Mouse (Mus musculus): ENCODE data around the gene Gm20479. TPM values are rescaled to one million over a fixed set of nuclear protein-coding genes. Genes with fewer than 3 reads are reported as not detected.

Gm20479 gene
- polyA plus RNA-seq, 1 experiment from 2014 or later, result not detected

- Histone ChIP-seq H3K27me3 (ENCODE audit: control insufficient read depth, insufficient read depth, low read length) (peaks cover 89% of the 10 kb centered on the region), H3K4me1 (ENCODE audit: control insufficient read depth, insufficient read depth, low read length) (peaks cover 11% of the 10 kb centered on the region), H3K9me3 (ENCODE audit: control insufficient read depth, low read length) (no peaks in the 10 kb centered on the region), H3K36me3 (ENCODE audit: control insufficient read depth, insufficient read depth, low read length) (no peaks in the 10 kb centered on the region), H3K27ac (ENCODE audit: low read depth, low read length) (no peak overlapping the region), H3K9ac (ENCODE audit: low read length) (no peak overlapping the region), H3K4me2 (ENCODE audit: low read depth) (no peak overlapping the region), H3K4me3 (ENCODE audit: low read depth, low read length) (no peak overlapping the region)
- 27% methylated on average over 16 of the region's 16 CpGs for WGBS
- DNase-seq (ENCODE audit: low spot score) (no peak), ATAC-seq (ENCODE audit: insufficient read depth, low FRiP score, low TSS enrichment) (no peak)
Measured at GRCm38 (mm10) chr7:27328648-27329047, 28.6 kb downstream of the Gm20479 start.

GRCm38 (mm10) chr7:27328161-27328560 lies 29.1 kb downstream of the Gm20479 start:
- Histone ChIP-seq H3K27me3 (ENCODE audit: control insufficient read depth, insufficient read depth, low read length) (peaks cover 84% of the 10 kb centered on the region), H3K4me2 (ENCODE audit: low read depth) (no peak overlapping the region), H3K9me3 (ENCODE audit: control insufficient read depth, low read length) (no peaks in the 10 kb centered on the region), H3K36me3 (ENCODE audit: control insufficient read depth, insufficient read depth, low read length) (no peaks in the 10 kb centered on the region), H3K4me3 (ENCODE audit: low read depth, low read length) (no peak overlapping the region), H3K4me1 (ENCODE audit: control insufficient read depth, insufficient read depth, low read length) (peaks cover 10% of the 10 kb centered on the region), H3K9ac (ENCODE audit: low read length) (no peak overlapping the region), H3K27ac (ENCODE audit: low read depth, low read length) (no peak overlapping the region)
- DNase-seq (ENCODE audit: low spot score) (no peak), ATAC-seq (ENCODE audit: insufficient read depth, low FRiP score, low TSS enrichment) (no peak)
- WGBS, result 86% methylated on average over 11 of the region's 11 CpGs

- ATAC-seq (ENCODE audit: insufficient read depth, low FRiP score, low TSS enrichment) (no peak), DNase-seq (ENCODE audit: low spot score) (no peak)
- Histone ChIP-seq H3K9ac (ENCODE audit: low read length) (no peak overlapping the region), H3K36me3 (ENCODE audit: control insufficient read depth, insufficient read depth, low read length) (no peaks in the 10 kb centered on the region), H3K4me2 (ENCODE audit: low read depth) (no peak overlapping the region), H3K27me3 (ENCODE audit: control insufficient read depth, insufficient read depth, low read length) (peaks cover 78% of the 10 kb centered on the region), H3K4me3 (ENCODE audit: low read depth, low read length) (no peak overlapping the region), H3K27ac (ENCODE audit: low read depth, low read length) (no peak overlapping the region), H3K9me3 (ENCODE audit: control insufficient read depth, low read length) (no peaks in the 10 kb centered on the region), H3K4me1 (ENCODE audit: control insufficient read depth, insufficient read depth, low read length) (peaks cover 8% of the 10 kb centered on the region; the same call in 1 of the 2 replicates)
- WGBS, result 91% methylated on average over 8 of the region's 8 CpGs
Measured at GRCm38 (mm10) chr7:27327500-27327899, 29.7 kb downstream of the Gm20479 start.

GRCm38 (mm10) chr7:27326101-27326880 lies 30.9 kb downstream of the Gm20479 start:
- H3K4me1 ChIP-seq (ENCODE audit: control insufficient read depth, insufficient read depth, low read length), result peaks cover 8% of the 10 kb centered on the region; the same call in 1 of the 2 replicates
- no peaks in the 10 kb centered on the region for H3K9me3 ChIP-seq (ENCODE audit: control insufficient read depth, low read length)
- 24% methylated on average over 34 of the region's 34 CpGs for WGBS
- no peak overlapping the region for H3K4me3 ChIP-seq (ENCODE audit: low read depth, low read length)
- H3K36me3 ChIP-seq (ENCODE audit: control insufficient read depth, insufficient read depth, low read length), result no peaks in the 10 kb centered on the region
- H3K27ac ChIP-seq (ENCODE audit: low read depth, low read length), result no peak overlapping the region
- H3K4me2 ChIP-seq (ENCODE audit: low read depth), result peak overlapping the region; percentile 40
- no peak overlapping the region; the same call in 1 of the 2 replicates for H3K9ac ChIP-seq (ENCODE audit: low read length)
- H3K27me3 ChIP-seq (ENCODE audit: control insufficient read depth, insufficient read depth, low read length), result peaks cover 66% of the 10 kb centered on the region
- no peak for DNase-seq (ENCODE audit: low spot score)
- no peak for ATAC-seq (ENCODE audit: insufficient read depth, low FRiP score, low TSS enrichment)

- peak overlapping the region; percentile 24; the same call in 1 of the 2 replicates for H3K9ac ChIP-seq (ENCODE audit: low read length)
- no peaks in the 10 kb centered on the region for H3K9me3 ChIP-seq (ENCODE audit: control insufficient read depth, low read length)
- peak overlapping the region; percentile 40 for H3K4me2 ChIP-seq (ENCODE audit: low read depth)
- H3K36me3 ChIP-seq (ENCODE audit: control insufficient read depth, insufficient read depth, low read length), result no peaks in the 10 kb centered on the region
- H3K4me3 ChIP-seq (ENCODE audit: low read depth, low read length), result peak overlapping the region; percentile 11; the same call in 1 of the 2 replicates
- H3K4me1 ChIP-seq (ENCODE audit: control insufficient read depth, insufficient read depth, low read length), result peaks cover 3% of the 10 kb centered on the region; the same call in 1 of the 2 replicates
- peaks cover 60% of the 10 kb centered on the region for H3K27me3 ChIP-seq (ENCODE audit: control insufficient read depth, insufficient read depth, low read length)
- no peak for ATAC-seq (ENCODE audit: insufficient read depth, low FRiP score, low TSS enrichment)
- H3K27ac ChIP-seq (ENCODE audit: low read depth, low read length), result no peak overlapping the region
- WGBS, result 1% methylated on average over 24 of the region's 24 CpGs
- peak; percentile 35 for DNase-seq (ENCODE audit: low spot score)
Measured at GRCm38 (mm10) chr7:27325697-27326096, 31.5 kb downstream of the Gm20479 start.

- 54% methylated on average over 18 of the region's 20 CpGs for WGBS
- DNase-seq (ENCODE audit: low spot score) (no peak), ATAC-seq (ENCODE audit: insufficient read depth, low FRiP score, low TSS enrichment) (no peak)
- Histone ChIP-seq H3K36me3 (ENCODE audit: control insufficient read depth, insufficient read depth, low read length) (no peaks in the 10 kb centered on the region), H3K4me1 (ENCODE audit: control insufficient read depth, insufficient read depth, low read length) (peaks cover 3% of the 10 kb centered on the region; the same call in 1 of the 2 replicates), H3K4me2 (ENCODE audit: low read depth) (no peak overlapping the region; the same call in 1 of the 2 replicates), H3K9me3 (ENCODE audit: control insufficient read depth, low read length) (no peaks in the 10 kb centered on the region), H3K9ac (ENCODE audit: low read length) (no peak overlapping the region), H3K4me3 (ENCODE audit: low read depth, low read length) (no peak overlapping the region), H3K27ac (ENCODE audit: low read depth, low read length) (no peak overlapping the region), H3K27me3 (ENCODE audit: control insufficient read depth, insufficient read depth, low read length) (peaks cover 52% of the 10 kb centered on the region)
Measured at GRCm38 (mm10) chr7:27324928-27325327, 32.3 kb downstream of the Gm20479 start.

- no peak for ATAC-seq (ENCODE audit: insufficient read depth, low FRiP score, low TSS enrichment)
- H3K4me1 ChIP-seq (ENCODE audit: control insufficient read depth, insufficient read depth, low read length), result peaks cover 3% of the 10 kb centered on the region; the same call in 1 of the 2 replicates
- H3K27me3 ChIP-seq (ENCODE audit: control insufficient read depth, insufficient read depth, low read length), result peaks cover 44% of the 10 kb centered on the region
Measured at GRCm38 (mm10) chr7:27324161-27324560, 33.1 kb downstream of the Gm20479 start.

GRCm38 (mm10) chr7:27323001-27323400 lies 34.2 kb downstream of the Gm20479 start:
- Histone ChIP-seq H3K9ac (ENCODE audit: low read length) (no peak overlapping the region), H3K27me3 (ENCODE audit: control insufficient read depth, insufficient read depth, low read length) (peaks cover 35% of the 10 kb centered on the region)
- WGBS, result 92% methylated on average over 5 of the region's 5 CpGs

More at GRCm38 (mm10) chr7:27324161-27324560, 33.1 kb downstream of the Gm20479 start:
- no peak for DNase-seq (ENCODE audit: low spot score)
- Histone ChIP-seq H3K9me3 (ENCODE audit: control insufficient read depth, low read length) (no peaks in the 10 kb centered on the region), H3K4me2 (ENCODE audit: low read depth) (no peak overlapping the region), H3K36me3 (ENCODE audit: control insufficient read depth, insufficient read depth, low read length) (no peaks in the 10 kb centered on the region), H3K9ac (ENCODE audit: low read length) (no peak overlapping the region), H3K4me3 (ENCODE audit: low read depth, low read length) (no peak overlapping the region), H3K27ac (ENCODE audit: low read depth, low read length) (no peak overlapping the region)
- 97% methylated on average over 11 of the region's 11 CpGs for WGBS

GRCm38 (mm10) chr7:27322291-27322690 lies 34.9 kb downstream of the Gm20479 start:
- no peak overlapping the region for H3K4me2 ChIP-seq (ENCODE audit: low read depth)
- H3K36me3 ChIP-seq (ENCODE audit: control insufficient read depth, insufficient read depth, low read length), result no peaks in the 10 kb centered on the region
- no peak overlapping the region for H3K4me3 ChIP-seq (ENCODE audit: low read depth, low read length)
- no peaks in the 10 kb centered on the region for H3K9me3 ChIP-seq (ENCODE audit: control insufficient read depth, low read length)
- DNase-seq (ENCODE audit: low spot score) (no peak), ATAC-seq (ENCODE audit: insufficient read depth, low FRiP score, low TSS enrichment) (no peak)
- H3K9ac ChIP-seq (ENCODE audit: low read length), result no peak overlapping the region
- H3K27me3 ChIP-seq (ENCODE audit: control insufficient read depth, insufficient read depth, low read length), result peaks cover 27% of the 10 kb centered on the region
- peaks cover 3% of the 10 kb centered on the region; the same call in 1 of the 2 replicates for H3K4me1 ChIP-seq (ENCODE audit: control insufficient read depth, insufficient read depth, low read length)
- H3K27ac ChIP-seq (ENCODE audit: low read depth, low read length), result no peak overlapping the region
- 13% methylated on average over 13 of the region's 13 CpGs for WGBS

More at GRCm38 (mm10) chr7:27323001-27323400, 34.2 kb downstream of the Gm20479 start:
- ATAC-seq (ENCODE audit: insufficient read depth, low FRiP score, low TSS enrichment), result no peak
- no peaks in the 10 kb centered on the region for H3K9me3 ChIP-seq (ENCODE audit: control insufficient read depth, low read length)
- no peak overlapping the region for H3K27ac ChIP-seq (ENCODE audit: low read depth, low read length)
- peaks cover 3% of the 10 kb centered on the region; the same call in 1 of the 2 replicates for H3K4me1 ChIP-seq (ENCODE audit: control insufficient read depth, insufficient read depth, low read length)
- no peak overlapping the region for H3K4me3 ChIP-seq (ENCODE audit: low read depth, low read length)
- no peak overlapping the region for H3K4me2 ChIP-seq (ENCODE audit: low read depth)
- H3K36me3 ChIP-seq (ENCODE audit: control insufficient read depth, insufficient read depth, low read length), result no peaks in the 10 kb centered on the region
- DNase-seq (ENCODE audit: low spot score), result no peak
